Mouse (Mus musculus) heart, adult 2 months (tissue): ENCODE results near the gene Pde9a.
A peak's percentile ranks its signal among the peaks of the same experiment; 100 is the strongest.

Experiments
- CTCF ChIP-seq: fragments of 200-600 bp; IDR thresholded peaks from 2 replicates; pipeline ENCODE4 v1.8.1; 2022; ENCODE audit warnings: antibody characterized with exemption, mild to moderate bottlenecking, moderate library complexity
- EP300 ChIP-seq: fragments of 200-500 bp; IDR thresholded peaks from 2 replicates; pipeline ENCODE4 v1.6.1; 2011; ENCODE audit warnings: low read depth, low read length, control low read depth; ENCODE audit not compliant: insufficient read depth
- POLR2A ChIP-seq: fragments of 200-500 bp; IDR thresholded peaks from 2 replicates; pipeline ENCODE4 v1.6.1; 2011; ENCODE audit warnings: mild to moderate bottlenecking, low read depth, low read length, control low read depth; ENCODE audit not compliant: insufficient read depth

DNA sequence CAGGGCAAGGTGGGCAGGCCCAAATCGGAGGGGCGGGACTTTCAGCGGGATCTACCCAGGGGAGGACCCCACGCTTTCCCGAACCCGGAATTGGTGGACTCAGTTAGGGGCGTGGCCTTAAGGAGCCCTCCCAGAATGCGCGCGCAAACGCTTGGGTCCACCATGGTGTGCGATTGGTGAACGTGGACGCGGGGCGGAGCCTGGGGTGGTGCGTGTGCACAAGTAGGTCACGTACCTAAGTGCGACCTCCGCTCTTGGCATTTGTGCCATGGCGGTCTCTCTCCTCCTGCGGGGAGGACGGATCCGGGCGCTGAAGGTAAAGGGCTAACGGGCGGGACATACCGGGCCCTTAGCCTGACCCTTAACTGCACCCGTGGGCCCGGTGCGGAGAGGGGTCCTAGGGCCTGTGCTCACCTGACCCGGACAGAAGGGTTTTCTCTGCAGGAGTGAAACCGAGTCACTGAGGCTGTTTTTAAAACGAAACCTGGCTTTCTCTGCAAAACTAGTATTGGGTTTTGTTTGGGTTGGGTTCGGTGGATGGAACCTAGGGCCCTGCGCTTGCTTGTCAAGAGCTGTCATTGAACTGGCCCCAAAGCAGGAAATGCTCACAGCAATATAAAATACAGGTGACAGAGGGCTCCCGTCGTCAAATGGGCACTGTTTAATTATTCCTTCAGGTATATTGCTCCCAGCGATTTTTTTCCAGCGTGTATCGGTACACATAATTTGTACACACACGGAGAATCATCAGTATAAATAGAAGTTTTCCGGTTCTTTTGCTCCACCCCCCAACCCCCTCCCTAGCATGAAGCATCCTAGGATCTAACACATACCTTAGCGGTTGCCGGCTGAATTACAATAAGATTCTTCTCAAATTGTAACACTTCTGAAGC, 134.2 kb downstream of the Pde9a start, which contains the start of the genes Wdr4 and Ndufv3:
- TF ChIP-seq POLR2A, result peak; percentile 96
- TF ChIP-seq CTCF, result peak; percentile 39
- TF ChIP-seq EP300, result peak; percentile 48; the same call in 1 of the 2 replicates
